10 mouse cellular contexts compared by ENCODE assay signal in the genomic region with DNA sequence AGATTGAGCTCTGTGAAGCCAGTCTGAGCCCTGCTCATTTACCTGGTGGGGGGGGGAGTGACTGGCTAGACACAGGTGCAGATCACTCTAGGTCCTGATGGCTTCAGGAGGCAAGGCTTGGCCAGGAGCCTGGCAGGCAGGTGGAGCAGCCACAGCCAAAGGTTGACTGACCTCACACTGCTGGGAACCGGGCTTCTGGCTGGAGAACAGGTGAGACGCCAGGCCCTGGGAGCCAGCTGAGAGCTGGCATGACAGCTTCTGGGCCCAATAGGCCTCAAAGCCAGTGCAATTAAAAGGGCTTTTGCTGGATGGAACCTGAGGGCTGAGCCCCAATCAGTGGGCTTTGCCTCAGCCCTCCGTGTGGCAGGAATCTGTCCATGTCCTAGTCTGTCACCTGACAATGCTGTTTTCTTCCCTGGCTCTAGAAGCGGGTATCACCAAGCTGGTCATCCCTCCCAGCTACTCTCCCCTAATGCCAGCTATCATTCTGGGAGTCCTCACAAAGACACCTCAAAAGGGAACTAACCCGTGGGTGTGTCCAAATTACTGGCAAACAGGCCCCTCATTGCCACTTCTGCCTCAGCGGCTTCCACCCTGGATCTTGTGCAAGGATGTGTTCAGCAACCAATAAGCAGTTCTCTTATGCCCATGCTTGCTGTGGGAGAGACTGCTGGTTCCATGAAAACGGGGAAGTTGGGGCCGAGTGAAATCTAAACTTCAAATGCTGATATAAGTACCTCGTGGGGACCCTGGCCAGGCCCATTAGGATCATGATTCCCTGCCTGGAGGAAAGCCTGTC. TPM values are rescaled to one million over a fixed set of nuclear protein-coding genes. Genes with fewer than 3 reads are reported as not detected.
DNase-seq lines count a peak whose midpoint lies in the region; ATAC-seq and TF ChIP-seq lines count a peak whose summit lies in the region.
"Had no signal": no experiment of that assay in that cellular context is flagged by ENCODE, and none has a peak within 500 bp of the region (broad histone marks: within the 10 kb centered on the region; RNA-seq: fewer than 3 reads in every experiment).

No protein-coding gene starts in this region.

- no peak overlapping the region for H3K4me2 ChIP-seq in forebrain, embryonic 14.5 days (ENCODE audit: low read length)
- H3K4me2 ChIP-seq in forebrain, embryonic 12.5 days: no peak overlapping the region
- H3K4me2 ChIP-seq in liver, embryonic 16.5 days (ENCODE audit: low read depth, low read length): 0 out of 2 replicates have a peak overlapping the region, but pooled peaks have one; percentile 6
- H3K4me2 ChIP-seq: heart, embryonic 15.5 days had no signal

- no peaks in the 10 kb centered on the region for H3K27me3 ChIP-seq in forebrain, embryonic 14.5 days (replicated peaks; ENCODE audit: control insufficient read depth, insufficient read depth, low read length)
- no peaks in the 10 kb centered on the region for H3K27me3 ChIP-seq in forebrain, embryonic 12.5 days
- no peaks in the 10 kb centered on the region for H3K27me3 ChIP-seq in liver, embryonic 16.5 days (ENCODE audit: control insufficient read depth, insufficient read depth, low read depth, low read length)
- H3K27me3 ChIP-seq: heart, embryonic 15.5 days had no signal

- H3K36me3 ChIP-seq in forebrain, embryonic 14.5 days (ENCODE audit: control insufficient read depth, insufficient read depth, low read length): peaks cover 37% of the 10 kb centered on the region
- peaks cover 33% of the 10 kb centered on the region for H3K36me3 ChIP-seq in forebrain, embryonic 12.5 days (replicated peaks)
- peaks cover 29% of the 10 kb centered on the region for H3K36me3 ChIP-seq in liver, embryonic 16.5 days (ENCODE audit: control insufficient read depth, insufficient read depth)

- no peak for TF ChIP-seq POLR2A in bone marrow, adult 2 months (IDR thresholded peaks at IDR 0.05; ENCODE audit: borderline replicate concordance, control insufficient read depth, low read depth, low read length)

- TF ChIP-seq CTCF in bone marrow, adult 2 months (IDR thresholded peaks at IDR 0.05; ENCODE audit: control insufficient read depth, insufficient read depth, low read length): no peak

- no peak overlapping the region for H3K27ac ChIP-seq in forebrain, embryonic 14.5 days (ENCODE audit: low read depth, low read length)
- H3K27ac ChIP-seq in forebrain, embryonic 12.5 days: no peak overlapping the region
- H3K27ac ChIP-seq in bone marrow, adult 2 months (ENCODE audit: control insufficient read depth, insufficient read depth, low read depth, low read length, poor library complexity): peak overlapping the region; percentile 92
- peak overlapping the region; percentile 61 for H3K27ac ChIP-seq in liver, embryonic 16.5 days (ENCODE audit: low read length)
- H3K27ac ChIP-seq: heart, embryonic 15.5 days; limb, embryonic 10.5 days had no signal

- intact Hi-C loops in left cerebral cortex, postnatal 14 days (cut with DNase I): loop anchor here (5.0 kb wide), 1 partner anchor 119 kb away; no protein-coding TSS in a partner anchor

- WGBS in forebrain, embryonic 14.5 days: 73% methylated on average over 9 of the region's 9 CpGs
- 79% methylated on average over 9 of the region's 9 CpGs for WGBS in forebrain, embryonic 12.5 days
- WGBS in bone marrow, adult 2 months: 28% methylated on average over 9 of the region's 9 CpGs
- 38% methylated on average over 9 of the region's 9 CpGs for WGBS in liver, embryonic 16.5 days (ENCODE audit: insufficient replicate concordance)

- 0 out of 2 replicates have a peak, but pooled peaks have one; percentile 11 for ATAC-seq in forebrain, embryonic 14.5 days
- no peak for ATAC-seq in forebrain, embryonic 12.5 days (ENCODE audit: low FRiP score)
- ATAC-seq in liver, embryonic 16.5 days (ENCODE audit: low read depth): no peak

- no peaks in the 10 kb centered on the region for H3K4me1 ChIP-seq in forebrain, embryonic 14.5 days (ENCODE audit: control insufficient read depth, insufficient read depth, low read length)
- peaks cover 5% of the 10 kb centered on the region; the same call in 1 of the 2 replicates for H3K4me1 ChIP-seq in forebrain, embryonic 12.5 days
- peaks cover 13% of the 10 kb centered on the region for H3K4me1 ChIP-seq in bone marrow, adult 2 months (ENCODE audit: control insufficient read depth, insufficient read depth, low read length)
- no peaks in the 10 kb centered on the region; the same call in none of the 2 replicates for H3K4me1 ChIP-seq in liver, embryonic 16.5 days (ENCODE audit: control insufficient read depth, low read depth, low read length)
- H3K4me1 ChIP-seq: limb, embryonic 10.5 days had no signal

- DNase-seq in forebrain, embryonic 14.5 days (ENCODE audit: low spot score): no peak
- peak; percentile 28 for DNase-seq in heart, adult 8-10 months (ENCODE audit: low spot score)
- DNase-seq in thymus, postnatal 14 days: no peak
- no peak for DNase-seq in left cerebral cortex, postnatal 14 days (ENCODE audit: low spot score in 2 of 2)
- DNase-seq in urinary bladder, postnatal 4 days (ENCODE audit: low spot score in 2 of 2): no peak

- no peaks in the 10 kb centered on the region for H3K9me3 ChIP-seq in forebrain, embryonic 14.5 days (replicated peaks; ENCODE audit: control insufficient read depth, low read length)
- no peaks in the 10 kb centered on the region for H3K9me3 ChIP-seq in forebrain, embryonic 12.5 days
- H3K9me3 ChIP-seq in liver, embryonic 16.5 days (replicated peaks; ENCODE audit: control insufficient read depth, low read length): no peaks in the 10 kb centered on the region
- H3K9me3 ChIP-seq: heart, embryonic 15.5 days; limb, embryonic 10.5 days had no signal

- no peak overlapping the region for H3K4me3 ChIP-seq in forebrain, embryonic 14.5 days (ENCODE audit: low read depth, low read length)
- no peak overlapping the region for H3K4me3 ChIP-seq in forebrain, embryonic 12.5 days (replicated peaks)
- peak overlapping the region; percentile 50 for H3K4me3 ChIP-seq in bone marrow, adult 2 months (replicated peaks; ENCODE audit: control insufficient read depth, low read depth, low read length)
- H3K4me3 ChIP-seq in liver, embryonic 16.5 days (ENCODE audit: low read depth, low read length): no peak overlapping the region
- H3K4me3 ChIP-seq: heart, embryonic 15.5 days; limb, embryonic 10.5 days had no signal

- H3K9ac ChIP-seq in forebrain, embryonic 14.5 days (ENCODE audit: low read length): no peak overlapping the region
- H3K9ac ChIP-seq in forebrain, embryonic 12.5 days: no peak overlapping the region
- no peak overlapping the region for H3K9ac ChIP-seq in liver, embryonic 16.5 days (ENCODE audit: low read depth, low read length)
- H3K9ac ChIP-seq: heart, embryonic 15.5 days had no signal

RNA-seq across cellular contexts. Expression of gene Iffo2, which starts 36.9 kb away (rescaled TPM):
- 3.1 and 4.5 TPM in 2 replicates for polyA plus RNA-seq in forebrain, embryonic 14.5 days (2014; fragmentation: Nextera tagmentation; extraction: Ambion mirVana)
- polyA plus RNA-seq in forebrain, embryonic 12.5 days (2016; fragmentation: Nextera tagmentation; extraction: Ambion mirVana): 3.3 and 4.5 TPM in 2 replicates
- polyA plus RNA-seq in bone marrow, adult 2 months (2011; ENCODE audit: insufficient read depth, insufficient read length, low replicate concordance, missing spikeins): 1.6 and 2.0 TPM in 2 replicates
- 1 to 10 TPM; 3.5 to 4.4 (median 4.2) TPM for total RNA-seq in heart, adult 8-10 months (2022)
- 0.44 and 0.66 TPM in 2 replicates for polyA plus RNA-seq in liver, embryonic 16.5 days (2015; fragmentation: Nextera tagmentation; extraction: Ambion mirVana)
- 10 to 100 TPM; 17.2 to 19.6 TPM for total RNA-seq in left cerebral cortex, postnatal 14 days (2021)

Comparison
In these comparisons a context has a peak if more than half of its experiments do, and no peak if none do; other contexts are left out.
1. H3K27ac ChIP-seq: peak in bone marrow, adult 2 months (single experiment) and liver, embryonic 16.5 days (single experiment); none in forebrain, embryonic 14.5 days (single experiment) and forebrain, embryonic 12.5 days (single experiment).